Mouse (Mus musculus): ENCODE measurements around the gene Lmo2. TPM values are rescaled to one million over a fixed set of nuclear protein-coding genes. Genes with fewer than 3 reads are reported as not detected.
"Not testable (repeated sequence)": the region's sequence is repeated elsewhere in the genome, so short reads cannot be mapped to it uniquely, and the experiment has no call there.

Gene Lmo2
- polyA plus RNA-seq, 1 experiment from 2014 or later = 42.3 TPM

DNA sequence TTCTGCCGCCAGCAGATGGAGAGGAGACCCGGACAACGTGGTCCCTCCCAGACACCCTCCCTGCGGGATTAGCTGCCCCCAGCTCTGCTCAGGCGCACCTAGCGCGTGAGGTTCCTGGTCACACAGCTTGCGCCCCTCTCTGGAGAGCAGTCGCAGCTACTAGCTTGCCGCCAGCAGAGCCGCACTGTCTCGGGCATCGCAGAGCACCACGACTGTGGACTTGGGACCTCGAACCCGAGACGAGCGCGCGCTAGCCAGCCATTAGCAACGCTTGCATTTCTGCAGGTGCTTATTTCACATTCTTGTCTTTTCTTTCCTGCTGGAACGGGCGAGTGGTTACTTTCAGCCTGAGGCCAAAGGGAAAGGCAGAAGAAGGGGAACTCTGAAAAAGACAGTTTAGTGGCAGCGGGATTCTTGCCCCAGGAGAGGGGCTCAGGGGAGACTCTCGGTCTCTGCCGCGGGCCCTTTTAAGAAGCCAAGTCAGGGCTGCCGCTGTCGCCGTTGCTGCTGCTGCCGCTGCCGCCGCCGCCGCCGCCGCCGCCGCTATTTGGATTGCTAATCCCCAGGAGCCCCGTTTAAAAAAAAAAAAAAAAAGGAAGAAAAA is 11.8 kb downstream of the Lmo2 start:
- 1% methylated on average over 40 of the region's 40 CpGs for WGBS
- Histone ChIP-seq H3K36me3 (peaks cover 5% of the 10 kb centered on the region; the same call in 1 of the 2 replicates), H3K9ac (peak overlapping the region; percentile 93), H3K4me1 (replicated peaks) (peaks cover 31% of the 10 kb centered on the region), H3K4me2 (peak overlapping the region; percentile 84), H3K4me3 (peak overlapping the region; percentile 81), H3K27ac (peak overlapping the region; percentile 94), H3K9me3 (no peaks in the 10 kb centered on the region), H3K27me3 (peaks cover 20% of the 10 kb centered on the region)
- ATAC-seq (ENCODE audit: low FRiP score) = peak; percentile 78

DNA sequence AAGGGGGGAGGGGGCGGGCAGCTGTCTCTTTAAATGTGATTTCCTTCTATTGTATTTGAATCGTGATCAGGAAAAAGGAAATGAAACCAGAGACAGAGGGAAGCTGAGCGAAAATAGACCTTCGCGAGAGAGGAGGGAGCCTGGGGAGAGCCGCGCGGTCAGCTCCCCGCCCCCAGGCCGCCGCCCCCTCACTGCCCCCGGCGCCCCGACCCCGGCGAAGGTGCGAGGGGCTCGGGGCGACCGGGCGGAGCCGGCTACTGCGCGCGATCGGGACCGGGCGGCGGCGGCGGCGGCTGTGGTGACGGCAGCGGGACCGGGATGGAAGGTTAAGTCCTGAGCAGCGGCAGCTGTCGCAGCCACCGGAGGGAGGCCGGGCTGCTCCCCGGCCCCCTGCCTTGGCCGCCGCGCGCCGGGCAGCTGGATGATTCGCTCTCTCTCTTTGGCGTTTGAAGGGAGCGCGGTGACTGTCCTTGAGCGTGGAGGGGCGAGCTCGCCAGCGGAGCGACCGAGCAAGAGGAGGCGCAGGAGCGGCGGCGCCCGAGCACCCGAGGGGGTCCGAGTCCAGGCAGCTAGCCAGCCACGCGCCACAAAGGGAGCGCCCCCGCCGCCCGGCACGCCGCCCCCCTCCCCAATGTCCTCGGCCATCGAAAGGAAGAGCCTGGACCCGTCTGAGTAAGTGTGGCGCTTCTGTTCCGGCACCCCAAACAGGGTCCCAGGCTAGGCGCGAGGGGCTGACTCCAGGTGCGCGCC is 12.4 kb downstream of the Lmo2 start:
- peaks cover 31% of the 10 kb centered on the region for H3K4me1 ChIP-seq (replicated peaks)
- ATAC-seq (ENCODE audit: low FRiP score) = peak; percentile 72
- under 1% methylated on average over 75 of the region's 79 CpGs for WGBS
- peaks cover 22% of the 10 kb centered on the region for H3K27me3 ChIP-seq
- H3K36me3 ChIP-seq = peaks cover 5% of the 10 kb centered on the region; the same call in 1 of the 2 replicates
- peak overlapping the region; percentile 94 for H3K27ac ChIP-seq
- peak overlapping the region; percentile 93 for H3K9ac ChIP-seq
- H3K9me3 ChIP-seq = no peaks in the 10 kb centered on the region
- peak overlapping the region; percentile 84 for H3K4me2 ChIP-seq
- H3K4me3 ChIP-seq = peak overlapping the region; percentile 81

GRCm38 (mm10) chr2:103970791-103971649 is 13.2 kb downstream of the Lmo2 start:
- WGBS = 3% methylated on average over 30 of the region's 32 CpGs
- Histone ChIP-seq H3K9ac (peak overlapping the region; percentile 93), H3K9me3 (no peaks in the 10 kb centered on the region), H3K4me2 (peak overlapping the region; percentile 84), H3K36me3 (peaks cover 7% of the 10 kb centered on the region; the same call in 1 of the 2 replicates), H3K4me1 (replicated peaks) (peaks cover 31% of the 10 kb centered on the region), H3K27me3 (peaks cover 22% of the 10 kb centered on the region), H3K27ac (peak overlapping the region; percentile 94), H3K4me3 (peak overlapping the region; percentile 81)
- peak; percentile 47; the same call in 1 of the 2 replicates for ATAC-seq (ENCODE audit: low FRiP score)

- Histone ChIP-seq H3K9me3 (no peaks in the 10 kb centered on the region), H3K9ac (0 out of 2 replicates have a peak overlapping the region, but pooled peaks have one; percentile 93), H3K27ac (no peak overlapping the region), H3K4me1 (replicated peaks) (peaks cover 33% of the 10 kb centered on the region), H3K27me3 (peaks cover 22% of the 10 kb centered on the region), H3K4me3 (peak overlapping the region; percentile 81), H3K4me2 (peak overlapping the region; percentile 84), H3K36me3 (peaks cover 9% of the 10 kb centered on the region; the same call in 1 of the 2 replicates)
- WGBS = 29% methylated on average over 3 of the region's 3 CpGs
- no peak for ATAC-seq (ENCODE audit: low FRiP score)
Measured at GRCm38 (mm10) chr2:103971838-103972237, 14.1 kb downstream of the Lmo2 start.

DNA sequence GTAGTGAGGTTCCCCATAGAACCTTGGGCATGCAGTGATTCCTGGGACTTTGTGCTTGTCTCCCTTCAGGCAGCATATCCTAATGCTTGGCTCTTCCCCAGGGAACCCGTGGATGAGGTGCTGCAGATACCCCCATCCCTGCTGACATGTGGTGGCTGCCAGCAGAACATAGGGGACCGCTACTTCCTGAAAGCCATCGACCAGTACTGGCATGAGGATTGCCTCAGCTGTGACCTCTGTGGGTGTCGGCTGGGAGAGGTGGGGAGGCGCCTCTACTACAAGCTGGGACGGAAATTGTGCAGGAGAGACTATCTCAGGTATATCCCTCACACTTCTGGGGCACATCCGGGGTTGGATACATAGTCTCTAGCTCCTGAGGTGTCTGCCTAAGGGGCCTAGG is 18.1 kb downstream of the Lmo2 start:
- WGBS = 86% methylated on average over 7 of the region's 7 CpGs

DNA sequence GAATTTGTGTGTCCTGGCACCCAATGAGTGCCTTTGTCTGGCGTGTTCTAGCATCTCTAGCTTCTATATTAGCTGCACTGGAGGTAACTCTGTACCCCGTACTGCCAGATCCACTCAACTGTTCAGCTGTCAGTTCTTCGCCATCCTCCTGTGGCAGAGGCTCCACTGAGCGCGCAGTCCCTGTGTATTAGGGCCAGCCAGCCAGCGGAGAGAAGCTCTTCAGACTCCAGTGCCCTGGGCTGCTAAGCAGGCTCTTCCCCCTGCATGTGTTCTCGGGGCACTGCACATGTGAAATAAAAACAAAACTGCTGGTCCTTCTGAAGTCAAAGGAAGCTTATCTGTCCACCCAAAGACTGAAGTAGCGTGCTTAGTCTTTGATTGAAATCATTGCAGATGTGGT is 19.4 kb downstream of the Lmo2 start:
- ATAC-seq (ENCODE audit: low FRiP score) = no peak
- Histone ChIP-seq H3K27me3 (peaks cover 15% of the 10 kb centered on the region), H3K9ac (peak overlapping the region; percentile 43; the same call in 1 of the 2 replicates), H3K4me2 (no peak overlapping the region), H3K4me3 (no peak overlapping the region), H3K9me3 (no peaks in the 10 kb centered on the region), H3K36me3 (peaks cover 12% of the 10 kb centered on the region), H3K4me1 (replicated peaks) (peaks cover 26% of the 10 kb centered on the region), H3K27ac (peak overlapping the region; percentile 23; the same call in 1 of the 2 replicates)
- WGBS = 62% methylated on average over 8 of the region's 8 CpGs

More for the DNA sequence above, 18.1 kb downstream of the Lmo2 start:
- peaks cover 12% of the 10 kb centered on the region for H3K36me3 ChIP-seq
- H3K27ac ChIP-seq = no peak overlapping the region
- no peak overlapping the region for H3K4me2 ChIP-seq
- peaks cover 37% of the 10 kb centered on the region for H3K4me1 ChIP-seq (replicated peaks)
- peaks cover 22% of the 10 kb centered on the region for H3K27me3 ChIP-seq
- no peaks in the 10 kb centered on the region for H3K9me3 ChIP-seq
- H3K9ac ChIP-seq = no peak overlapping the region
- no peak overlapping the region for H3K4me3 ChIP-seq
- no peak for ATAC-seq (ENCODE audit: low FRiP score)

- peaks cover 12% of the 10 kb centered on the region for H3K36me3 ChIP-seq
- H3K27ac ChIP-seq = peak overlapping the region; percentile 44; the same call in 1 of the 2 replicates
- H3K9ac ChIP-seq = no peak overlapping the region
- no peak overlapping the region for H3K4me2 ChIP-seq
- WGBS = 30% methylated on average over 9 of the region's 9 CpGs
- peaks cover 23% of the 10 kb centered on the region for H3K4me1 ChIP-seq (replicated peaks)
- H3K27me3 ChIP-seq = peaks cover 10% of the 10 kb centered on the region
- H3K4me3 ChIP-seq = no peak overlapping the region
- no peak for ATAC-seq (ENCODE audit: low FRiP score)
- no peaks in the 10 kb centered on the region for H3K9me3 ChIP-seq
Measured at GRCm38 (mm10) chr2:103977716-103978115, 19.9 kb downstream of the Lmo2 start.

DNA sequence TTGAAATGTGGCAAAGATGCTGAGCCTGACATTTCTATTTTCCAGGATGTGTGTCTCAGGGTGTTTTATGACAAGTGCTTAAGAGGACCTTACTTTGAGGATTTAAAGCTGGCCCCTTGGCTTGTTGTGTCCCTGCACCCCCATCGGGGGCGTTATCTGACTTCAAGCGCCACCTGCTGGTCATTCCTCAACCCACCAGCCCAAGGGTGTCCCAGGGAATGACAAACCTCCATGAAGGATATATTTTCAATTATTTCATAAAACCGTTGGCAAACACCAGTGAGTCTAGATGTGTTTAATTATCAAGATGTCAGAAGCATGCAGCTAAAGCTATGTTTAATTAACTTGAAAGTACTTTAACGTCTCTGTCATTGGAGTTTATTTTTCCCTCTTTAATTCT is 24.5 kb downstream of the Lmo2 start:
- Histone ChIP-seq H3K27me3 (no peaks in the 10 kb centered on the region), H3K4me1 (replicated peaks) (peaks cover 14% of the 10 kb centered on the region), H3K27ac (no peak overlapping the region), H3K9me3 (no peaks in the 10 kb centered on the region), H3K36me3 (peaks cover 3% of the 10 kb centered on the region; the same call in 1 of the 2 replicates), H3K4me2 (no peak overlapping the region), H3K4me3 (no peak overlapping the region), H3K9ac (no peak overlapping the region)
- 7% methylated on average over 5 of the region's 5 CpGs for WGBS
- ATAC-seq (ENCODE audit: low FRiP score) = peak; percentile 81

DNA sequence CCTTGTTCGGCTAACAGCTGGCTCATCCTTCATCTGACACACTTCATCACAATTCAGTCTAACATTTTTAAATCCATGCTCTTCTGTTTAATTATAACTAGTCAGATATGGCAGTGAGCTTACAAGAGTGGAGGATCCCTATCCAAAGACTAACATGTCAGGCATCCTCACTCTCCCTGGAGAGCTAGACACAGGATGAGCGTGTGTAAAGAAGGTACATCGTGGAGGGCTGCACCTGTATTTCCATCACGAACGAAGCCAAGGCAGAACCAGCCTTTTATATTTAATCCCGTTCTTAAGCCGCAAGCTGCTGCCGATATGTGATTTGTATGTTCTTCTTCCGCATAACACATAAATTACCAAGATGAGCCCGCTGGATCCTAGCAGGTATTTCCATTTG is 25.4 kb downstream of the Lmo2 start:
- ATAC-seq (ENCODE audit: low FRiP score) = no peak
- WGBS = 91% methylated on average over 10 of the region's 10 CpGs

GRCm38 (mm10) chr2:103987595-103987994 is 29.8 kb downstream of the Lmo2 start:
- not testable (repeated sequence) for H3K27ac ChIP-seq; H3K9ac ChIP-seq; H3K4me3 ChIP-seq; H3K4me2 ChIP-seq; H3K27me3 ChIP-seq; H3K4me1 ChIP-seq (replicated peaks); H3K9me3 ChIP-seq; ATAC-seq (ENCODE audit: low FRiP score); H3K36me3 ChIP-seq
- 83% methylated on average over 8 of the region's 8 CpGs for WGBS

More for the DNA sequence above, 25.4 kb downstream of the Lmo2 start:
- H3K36me3 ChIP-seq = peaks cover 3% of the 10 kb centered on the region; the same call in 1 of the 2 replicates
- H3K4me1 ChIP-seq (replicated peaks) = peaks cover 5% of the 10 kb centered on the region
- no peaks in the 10 kb centered on the region for H3K27me3 ChIP-seq
- H3K4me2 ChIP-seq = no peak overlapping the region
- H3K9ac ChIP-seq = no peak overlapping the region
- H3K27ac ChIP-seq = no peak overlapping the region
- no peak overlapping the region for H3K4me3 ChIP-seq
- no peaks in the 10 kb centered on the region for H3K9me3 ChIP-seq

- Histone ChIP-seq H3K4me2 (no peak overlapping the region), H3K27ac (no peak overlapping the region), H3K4me3 (no peak overlapping the region), H3K36me3 (no peaks in the 10 kb centered on the region), H3K27me3 (no peaks in the 10 kb centered on the region), H3K9me3 (no peaks in the 10 kb centered on the region), H3K9ac (no peak overlapping the region), H3K4me1 (replicated peaks) (peaks cover 8% of the 10 kb centered on the region)
- no peak for ATAC-seq (ENCODE audit: low FRiP score)
- 86% methylated on average over 6 of the region's 6 CpGs for WGBS
Measured at GRCm38 (mm10) chr2:103989724-103990123, 31.9 kb downstream of the Lmo2 start.

- H3K4me3 ChIP-seq = no peak overlapping the region
- H3K4me1 ChIP-seq (replicated peaks) = peaks cover 8% of the 10 kb centered on the region
- no peaks in the 10 kb centered on the region for H3K27me3 ChIP-seq
- H3K27ac ChIP-seq = no peak overlapping the region
- ATAC-seq (ENCODE audit: low FRiP score) = no peak
- no peak overlapping the region for H3K4me2 ChIP-seq
- H3K9me3 ChIP-seq = no peaks in the 10 kb centered on the region
- no peaks in the 10 kb centered on the region for H3K36me3 ChIP-seq
- H3K9ac ChIP-seq = no peak overlapping the region
Measured at GRCm38 (mm10) chr2:103991303-103991702, 33.5 kb downstream of the Lmo2 start.
